Mouse (Mus musculus) limb, embryonic 12.5 days (tissue): ENCODE data around the gene Fam155a. TPM values are rescaled to one million over a fixed set of nuclear protein-coding genes. Genes with fewer than 3 reads are reported as not detected.

Experiments used
- ATAC-seq: fragments of 200-750 bp; cut with Nextera tagmentation; 2 replicates; pipeline ENCODE4 v1.8.0; 2017; ENCODE audit warnings: low read depth, moderate TSS enrichment; ENCODE audit not compliant: insufficient number of reproducible peaks, insufficient read depth, low FRiP score, low TSS enrichment
- H3K27ac ChIP-seq: fragments of 300-500 bp; sonication (generic); 2 replicates; pipeline ENCODE4 v1.5.1; 2016; ENCODE audit warnings: mild to moderate bottlenecking, moderate library complexity
- H3K27me3 ChIP-seq: fragments of 300-500 bp; sonication (generic); 2 replicates; pipeline ENCODE4 v1.6.1; 2016; ENCODE audit warnings: mild to moderate bottlenecking, moderate library complexity
- H3K36me3 ChIP-seq: fragments of 300-500 bp; sonication (generic); 2 replicates; pipeline ENCODE4 v1.6.1; 2016; ENCODE audit warnings: mild to moderate bottlenecking, moderate library complexity
- H3K4me1 ChIP-seq: fragments of 300-500 bp; sonication (generic); replicated peaks from 2 replicates; pipeline ENCODE4 v1.6.1; 2016
- H3K4me2 ChIP-seq: fragments of 300-500 bp; sonication (generic); 2 replicates; pipeline ENCODE4 v1.6.1; 2016; ENCODE audit warnings: mild to moderate bottlenecking, moderate library complexity
- H3K4me3 ChIP-seq: fragments of 300-500 bp; sonication (generic); replicated peaks from 2 replicates; pipeline ENCODE4 v1.5.1; 2016; ENCODE audit warnings: mild to moderate bottlenecking
- H3K9ac ChIP-seq: fragments of 300-500 bp; sonication (generic); replicated peaks from 2 replicates; pipeline ENCODE4 v1.6.1; 2016; ENCODE audit warnings: mild to moderate bottlenecking, moderate library complexity
- H3K9me3 ChIP-seq: fragments of 300-500 bp; sonication (generic); 2 replicates; pipeline ENCODE4 v1.6.1; 2016; ENCODE audit warnings: mild to moderate bottlenecking, moderate library complexity
- WGBS: fragments of 180-500 bp; shearing (Covaris S2); methylation state at CpG from one replicate; pipeline ENCODE4 v1.1.7; 2016; 5-methylcytosine and 5-hydroxymethylcytosine counted together
- polyA plus RNA-seq: library from polyadenylated mRNA; unstranded; fragments of >200 nt; fragmentation: Nextera tagmentation; extraction: Ambion mirVana; gene quantifications from 2 replicates; pipeline ENCODE4 v1.2.1, GENCODE M21; 2016

Gene Fam155a
- polyA plus RNA-seq, 1 experiment from 2014 or later = 0.99 TPM

- Histone ChIP-seq H3K27me3 (no peaks in the 10 kb centered on the region), H3K4me3 (no peak overlapping the region), H3K4me1 (no peaks in the 10 kb centered on the region), H3K4me2 (no peak overlapping the region), H3K36me3 (no peaks in the 10 kb centered on the region), H3K27ac (no peak overlapping the region), H3K9me3 (no peaks in the 10 kb centered on the region), H3K9ac (no peak overlapping the region)
- 85% methylated on average over 7 of the region's 7 CpGs for whole genome bisulfite sequencing
- ATAC-seq = no peak
These were observed 544.2 kb downstream of the Fam155a start for GRCm38 (mm10) chr8:9226767-9227166.

GRCm38 (mm10) chr8:9211751-9212150, 559.2 kb downstream of the Fam155a start:
- Histone ChIP-seq H3K36me3 (no peaks in the 10 kb centered on the region), H3K27me3 (no peaks in the 10 kb centered on the region), H3K27ac (no peak overlapping the region), H3K4me2 (no peak overlapping the region), H3K9ac (no peak overlapping the region), H3K4me3 (no peak overlapping the region), H3K9me3 (no peaks in the 10 kb centered on the region), H3K4me1 (peaks cover 4% of the 10 kb centered on the region; the same call in 1 of the 2 replicates)
- WGBS = 67% methylated on average over 4 of the region's 4 CpGs
- no peak for ATAC-seq

- Histone ChIP-seq H3K4me3 (no peak overlapping the region), H3K4me2 (no peak overlapping the region), H3K36me3 (no peaks in the 10 kb centered on the region), H3K4me1 (peaks cover 9% of the 10 kb centered on the region; the same call in 1 of the 2 replicates), H3K9ac (no peak overlapping the region), H3K27me3 (no peaks in the 10 kb centered on the region), H3K27ac (no peak overlapping the region), H3K9me3 (no peaks in the 10 kb centered on the region)
- no peak for ATAC-seq
- 93% methylated on average over 31 of the region's 31 CpGs for WGBS
These were observed 563.4 kb downstream of the Fam155a start for GRCm38 (mm10) chr8:9207505-9208051.

- ATAC-seq = no peak
- Histone ChIP-seq H3K4me2 (no peak overlapping the region), H3K27ac (no peak overlapping the region), H3K4me3 (no peak overlapping the region), H3K4me1 (peaks cover 9% of the 10 kb centered on the region; the same call in 1 of the 2 replicates), H3K9ac (no peak overlapping the region), H3K36me3 (no peaks in the 10 kb centered on the region), H3K27me3 (no peaks in the 10 kb centered on the region), H3K9me3 (no peaks in the 10 kb centered on the region)
- WGBS = 66% methylated on average over 10 of the region's 10 CpGs
These were observed 566.5 kb downstream of the Fam155a start for GRCm38 (mm10) chr8:9204345-9205067.

GRCm38 (mm10) chr8:9200099-9200498, 570.9 kb downstream of the Fam155a start:
- Histone ChIP-seq H3K27ac (no peak overlapping the region), H3K9me3 (no peaks in the 10 kb centered on the region), H3K27me3 (no peaks in the 10 kb centered on the region), H3K36me3 (no peaks in the 10 kb centered on the region), H3K4me3 (no peak overlapping the region), H3K9ac (no peak overlapping the region), H3K4me1 (0 out of 2 replicates have a peak, but pooled peaks cover 6% of the 10 kb centered on the region), H3K4me2 (no peak overlapping the region)
- ATAC-seq = no peak
- 84% methylated on average over 3 of the region's 3 CpGs for WGBS

GRCm38 (mm10) chr8:9191682-9192081, 579.3 kb downstream of the Fam155a start:
- no peak overlapping the region for H3K4me2 ChIP-seq
- H3K4me3 ChIP-seq = no peak overlapping the region
- no peak overlapping the region for H3K27ac ChIP-seq
- no peaks in the 10 kb centered on the region for H3K4me1 ChIP-seq
- no peaks in the 10 kb centered on the region for H3K27me3 ChIP-seq
- H3K9me3 ChIP-seq = no peaks in the 10 kb centered on the region
- ATAC-seq = no peak
- no peaks in the 10 kb centered on the region for H3K36me3 ChIP-seq
- 95% methylated on average over 3 of the region's 3 CpGs for WGBS
- no peak overlapping the region for H3K9ac ChIP-seq

- no peaks in the 10 kb centered on the region for H3K36me3 ChIP-seq
- no peak overlapping the region for H3K4me2 ChIP-seq
- no peak for ATAC-seq
- H3K4me1 ChIP-seq = no peaks in the 10 kb centered on the region
- H3K27me3 ChIP-seq = no peaks in the 10 kb centered on the region
- no peak overlapping the region for H3K27ac ChIP-seq
- H3K4me3 ChIP-seq = no peak overlapping the region
- H3K9me3 ChIP-seq = no peaks in the 10 kb centered on the region
- no peak overlapping the region for H3K9ac ChIP-seq
- WGBS = 53% methylated on average over 4 of the region's 4 CpGs
These were observed 582.3 kb downstream of the Fam155a start for GRCm38 (mm10) chr8:9188616-9189015.

GRCm38 (mm10) chr8:9185200-9185599, 585.8 kb downstream of the Fam155a start:
- Histone ChIP-seq H3K4me2 (no peak overlapping the region), H3K27me3 (no peaks in the 10 kb centered on the region), H3K9me3 (no peaks in the 10 kb centered on the region), H3K4me3 (no peak overlapping the region), H3K36me3 (no peaks in the 10 kb centered on the region), H3K27ac (no peak overlapping the region), H3K4me1 (no peaks in the 10 kb centered on the region), H3K9ac (no peak overlapping the region)
- 66% methylated on average over 2 of the region's 2 CpGs for WGBS
- no peak for ATAC-seq

- H3K36me3 ChIP-seq = no peaks in the 10 kb centered on the region
- H3K27ac ChIP-seq = no peak overlapping the region
- H3K9ac ChIP-seq = no peak overlapping the region
- no peaks in the 10 kb centered on the region for H3K9me3 ChIP-seq
- WGBS = 72% methylated on average over 7 of the region's 7 CpGs
- ATAC-seq = no peak
- H3K27me3 ChIP-seq = no peaks in the 10 kb centered on the region
- H3K4me3 ChIP-seq = no peak overlapping the region
- H3K4me2 ChIP-seq = no peak overlapping the region
- H3K4me1 ChIP-seq = no peaks in the 10 kb centered on the region
These were observed 588.5 kb downstream of the Fam155a start for GRCm38 (mm10) chr8:9182461-9182860.

GRCm38 (mm10) chr8:9180686-9181315, 590.2 kb downstream of the Fam155a start:
- Histone ChIP-seq H3K9ac (no peak overlapping the region), H3K4me1 (no peaks in the 10 kb centered on the region), H3K27me3 (no peaks in the 10 kb centered on the region), H3K4me2 (no peak overlapping the region), H3K27ac (no peak overlapping the region), H3K4me3 (no peak overlapping the region), H3K36me3 (no peaks in the 10 kb centered on the region), H3K9me3 (no peaks in the 10 kb centered on the region)
- WGBS = 80% methylated on average over 17 of the region's 17 CpGs
- no peak for ATAC-seq

- Histone ChIP-seq H3K4me3 (no peak overlapping the region), H3K27me3 (0 out of 2 replicates have a peak, but pooled peaks cover 5% of the 10 kb centered on the region), H3K27ac (no peak overlapping the region), H3K9ac (no peak overlapping the region), H3K4me2 (no peak overlapping the region), H3K36me3 (no peaks in the 10 kb centered on the region), H3K4me1 (no peaks in the 10 kb centered on the region), H3K9me3 (no peaks in the 10 kb centered on the region)
- ATAC-seq = no peak
- 77% methylated on average over 7 of the region's 7 CpGs for WGBS
These were observed 594.0 kb downstream of the Fam155a start for GRCm38 (mm10) chr8:9176974-9177373.
